Mouse (Mus musculus) liver, embryonic 16.5 days (tissue): ENCODE results near the gene Svs3b. TPM values are rescaled to one million over a fixed set of nuclear protein-coding genes. Genes with fewer than 3 reads are reported as not detected.
"Not testable (repeated sequence)": the region's sequence is repeated elsewhere in the genome, so short reads cannot be mapped to it uniquely, and the experiment has no call there.

Experiments used
- ATAC-seq: fragments of 200-750 bp; cut with Nextera tagmentation; 2 replicates; pipeline ENCODE4 v1.8.0; 2017; ENCODE audit warnings: low read depth, mild to moderate bottlenecking, moderate number of reproducible peaks, moderate library complexity
- H3K27ac ChIP-seq: fragments of 300-500 bp; sonication (generic); 2 replicates; pipeline ENCODE4 v1.5.1; 2014; ENCODE audit warnings: mild to moderate bottlenecking, low read length
- H3K27me3 ChIP-seq: fragments of 300-500 bp; sonication (generic); 2 replicates; pipeline ENCODE4 v1.6.1; 2014; ENCODE audit warnings: low read depth, low read length, mixed read lengths; ENCODE audit not compliant: control insufficient read depth, insufficient read depth
- H3K36me3 ChIP-seq: fragments of 300-500 bp; sonication (generic); 2 replicates; pipeline ENCODE4 v1.6.1; 2014; ENCODE audit warnings: mild to moderate bottlenecking; ENCODE audit not compliant: control insufficient read depth, insufficient read depth
- H3K4me1 ChIP-seq: fragments of 300-500 bp; sonication (generic); 2 replicates; pipeline ENCODE4 v1.6.1; 2014; ENCODE audit warnings: low read depth, low read length, mixed read lengths; ENCODE audit not compliant: control insufficient read depth
- H3K4me2 ChIP-seq: fragments of 300-500 bp; sonication (generic); 2 replicates; pipeline ENCODE4 v1.6.1; 2014; ENCODE audit warnings: low read depth, low read length, mixed read lengths
- H3K4me3 ChIP-seq: fragments of 300-500 bp; sonication (generic); 2 replicates; pipeline ENCODE4 v1.5.1; 2014; ENCODE audit warnings: low read depth, mild to moderate bottlenecking, low read length
- H3K9ac ChIP-seq: fragments of 300-500 bp; sonication (generic); 2 replicates; pipeline ENCODE4 v1.6.1; 2014; ENCODE audit warnings: low read depth, low read length
- H3K9me3 ChIP-seq: fragments of 300-500 bp; sonication (generic); replicated peaks from 2 replicates; pipeline ENCODE4 v1.6.1; 2016; ENCODE audit warnings: low read length; ENCODE audit not compliant: control insufficient read depth
- WGBS: fragments of 180-500 bp; shearing (Covaris S2); extraction: QIAGEN DNeasy Blood & Tissue Kit; methylation state at CpG from one replicate; pipeline ENCODE4 v1.1.7; 2014; ENCODE audit not compliant: insufficient replicate concordance; 5-methylcytosine and 5-hydroxymethylcytosine counted together
- polyA plus RNA-seq: library from polyadenylated mRNA; unstranded; fragments of >200 nt; fragmentation: Nextera tagmentation; extraction: Ambion mirVana; gene quantifications from 2 replicates; pipeline ENCODE4 v1.2.1, GENCODE M21; 2015

Gene Svs3b
- polyA plus RNA-seq, 1 experiment from 2014 or later, result not detected

- H3K4me1 ChIP-seq, result no peaks in the 10 kb centered on the region
- no peak overlapping the region for H3K4me3 ChIP-seq
- H3K9ac ChIP-seq, result no peak overlapping the region
- H3K27ac ChIP-seq, result no peak overlapping the region
- no peak for ATAC-seq
- no peak overlapping the region for H3K4me2 ChIP-seq
- H3K9me3 ChIP-seq, result no peaks in the 10 kb centered on the region
- no peaks in the 10 kb centered on the region for H3K27me3 ChIP-seq
- WGBS, result 63% methylated on average over 4 of the region's 4 CpGs
- H3K36me3 ChIP-seq, result no peaks in the 10 kb centered on the region
Observed at GRCm38 (mm10) chr2:164210892-164211291, 45.5 kb downstream of the Svs3b start.

DNA sequence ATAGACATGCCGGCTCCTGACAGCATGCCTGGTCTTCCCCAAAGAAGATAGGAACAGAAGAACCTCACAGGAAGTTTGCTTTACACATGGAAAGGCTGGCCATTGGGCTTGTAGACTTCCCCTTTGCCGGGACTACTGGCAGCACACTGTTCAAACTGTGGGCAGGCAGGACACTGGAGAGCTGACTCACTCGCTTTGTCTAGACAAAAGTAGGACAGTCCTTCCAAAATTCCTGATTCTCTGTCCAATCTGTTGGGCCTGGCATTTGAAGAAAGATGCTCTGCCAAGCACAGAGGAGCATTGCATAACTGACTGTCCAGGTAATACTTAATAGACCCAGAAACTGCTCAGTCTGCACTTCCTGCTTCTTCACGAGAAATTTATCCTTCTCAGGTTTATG, 49.8 kb downstream of the Svs3b start:
- Histone ChIP-seq H3K27me3 (no peaks in the 10 kb centered on the region), H3K36me3 (no peaks in the 10 kb centered on the region), H3K4me1 (no peaks in the 10 kb centered on the region), H3K9me3 (no peaks in the 10 kb centered on the region), H3K9ac (no peak overlapping the region), H3K27ac (no peak overlapping the region), H3K4me2 (no peak overlapping the region), H3K4me3 (no peak overlapping the region)
- 33% methylated on average over 4 of the region's 4 CpGs for WGBS
- ATAC-seq, result no peak

GRCm38 (mm10) chr2:164206011-164206410, 50.4 kb downstream of the Svs3b start:
- H3K4me2 ChIP-seq, H3K9me3 ChIP-seq, H3K4me1 ChIP-seq, ATAC-seq, H3K27ac ChIP-seq, H3K36me3 ChIP-seq, H3K27me3 ChIP-seq, H3K4me3 ChIP-seq, H3K9ac ChIP-seq: not testable (repeated sequence)
- WGBS, result 70% methylated on average over 10 of the region's 10 CpGs

Other genes with a start within 250 kb of the Svs3b start
- gene Pabpc1l, start 231.2 kb downstream of the Svs3b start, polyA plus RNA-seq, result 0.20 and 0.34 TPM in 2 replicates
- gene Stk4, start 186.3 kb downstream of the Svs3b start, polyA plus RNA-seq, result 12.8 and 14.0 TPM in 2 replicates
- 16.2 and 16.9 TPM in 2 replicates for gene Tomm34, start 185.5 kb downstream of the Svs3b start, polyA plus RNA-seq
- gene Kcns1, start 85.5 kb downstream of the Svs3b start, polyA plus RNA-seq, result not detected in 2 replicates
- not detected in 2 replicates for gene Wfdc5, start 73.9 kb downstream of the Svs3b start, polyA plus RNA-seq
- gene Wfdc12, start 66.0 kb downstream of the Svs3b start, polyA plus RNA-seq, result not detected in 2 replicates
- not detected in 2 replicates for gene Wfdc15a, start 56.5 kb downstream of the Svs3b start, polyA plus RNA-seq
- gene Wfdc15b, start 35.0 kb downstream of the Svs3b start, polyA plus RNA-seq, result 0.45 TPM in 1 of 2 replicates, not detected in the other
- not detected in 2 replicates for gene Svs2, start 18.2 kb downstream of the Svs3b start, polyA plus RNA-seq
- not detected in 2 replicates for gene Svs4, start 21.8 kb upstream of the Svs3b start, polyA plus RNA-seq
- not detected in 2 replicates for gene Svs3a, start 32.6 kb upstream of the Svs3b start, polyA plus RNA-seq
- not detected in 2 replicates for gene Svs6, start 60.1 kb upstream of the Svs3b start, polyA plus RNA-seq
- not detected in 2 replicates for gene Svs5, start 76.1 kb upstream of the Svs3b start, polyA plus RNA-seq
- gene Slpi, start 132.5 kb upstream of the Svs3b start, polyA plus RNA-seq, result 22.6 and 26.6 TPM in 2 replicates
- 0.14 and 0.89 TPM in 2 replicates for gene Rbpjl, start 146.5 kb upstream of the Svs3b start, polyA plus RNA-seq
- 0.09 and 0.12 TPM in 2 replicates for gene Matn4, start 148.5 kb upstream of the Svs3b start, polyA plus RNA-seq
- gene Sdc4, start 187.2 kb upstream of the Svs3b start, polyA plus RNA-seq, result 70.1 and 72.5 TPM in 2 replicates
- 24.5 and 24.8 TPM in 2 replicates for gene Sys1, start 200.3 kb upstream of the Svs3b start, polyA plus RNA-seq
- gene Gm20458, start 204.3 kb upstream of the Svs3b start, polyA plus RNA-seq, result 4.6 and 5.6 TPM in 2 replicates
- gene Trp53tg5, start 217.1 kb upstream of the Svs3b start, polyA plus RNA-seq, result not detected in 2 replicates
- 1.5 and 2.7 TPM in 2 replicates for gene Dbndd2, start 229.5 kb upstream of the Svs3b start, polyA plus RNA-seq
- 20.8 and 24.0 TPM in 2 replicates for gene Pigt, start 240.9 kb upstream of the Svs3b start, polyA plus RNA-seq